ENCODE assay signal across 8 mouse cellular contexts in genomic region chr14:75807800-75808199, GRCm38 (mm10). TPM values are rescaled to one million over a fixed set of nuclear protein-coding genes. Genes with fewer than 3 reads are reported as not detected.
DNase-seq lines count a peak whose midpoint lies in the region; ATAC-seq and TF ChIP-seq lines count a peak whose summit lies in the region.
"Had no signal": no experiment of that assay in that cellular context is flagged by ENCODE, and none has a peak within 500 bp of the region (broad histone marks: within the 10 kb centered on the region; RNA-seq: fewer than 3 reads in every experiment).

No protein-coding gene starts in this region.

- H3K4me3 ChIP-seq in intestine, postnatal 0 days (ENCODE audit: low read depth, low read length): no peak overlapping the region
- no peak overlapping the region for H3K4me3 ChIP-seq in forebrain, embryonic 10.5 days
- H3K4me3 ChIP-seq: midbrain, embryonic 12.5 days had no signal

- no peaks in the 10 kb centered on the region for H3K27me3 ChIP-seq in intestine, postnatal 0 days (replicated peaks; ENCODE audit: control insufficient read depth, insufficient read depth, low read length)
- H3K27me3 ChIP-seq in forebrain, embryonic 10.5 days (ENCODE audit: poor library complexity, severe bottlenecking): no peaks in the 10 kb centered on the region
- H3K27me3 ChIP-seq: midbrain, embryonic 12.5 days had no signal

- WGBS in intestine, postnatal 0 days: 65% methylated on average over 8 of the region's 8 CpGs
- 74% methylated on average over 8 of the region's 8 CpGs for WGBS in forebrain, embryonic 10.5 days

- no peak overlapping the region for H3K4me2 ChIP-seq in intestine, postnatal 0 days (replicated peaks; ENCODE audit: low read depth)
- H3K4me2 ChIP-seq: midbrain, embryonic 12.5 days had no signal

- peak; percentile 76 for ATAC-seq in intestine, postnatal 0 days
- no peak for ATAC-seq in inflammation-experienced regulatory T-cells, adult 6 months

- H3K9ac ChIP-seq in intestine, postnatal 0 days (ENCODE audit: low read depth, low read length): no peak overlapping the region
- H3K9ac ChIP-seq: midbrain, embryonic 12.5 days had no signal

- H3K36me3 ChIP-seq in intestine, postnatal 0 days (ENCODE audit: control insufficient read depth, insufficient read depth): no peaks in the 10 kb centered on the region
- H3K36me3 ChIP-seq in forebrain, embryonic 10.5 days (replicated peaks): no peaks in the 10 kb centered on the region
- H3K36me3 ChIP-seq: midbrain, embryonic 12.5 days had no signal

- no peak for TF ChIP-seq CTCF in intestine, postnatal 0 days (IDR thresholded peaks at IDR 0.05; ENCODE audit: low read depth)

- H3K27ac ChIP-seq in intestine, postnatal 0 days (ENCODE audit: low read depth, low read length): no peak overlapping the region
- H3K27ac ChIP-seq in forebrain, embryonic 10.5 days: no peak overlapping the region
- H3K27ac ChIP-seq: midbrain, embryonic 12.5 days had no signal

- peak; percentile 6 for DNase-seq in retina, postnatal 1 day
- DNase-seq in retina, embryonic 14.5 days (ENCODE audit: low spot score): no peak
- DNase-seq in gastrocnemius, adult 8-10 months (ENCODE audit: low spot score in 2 of 2): peak; percentile 79 to 89
- DNase-seq in forebrain, embryonic 10.5 days (ENCODE audit: extremely low spot score, low spot score): no peak
- no peak for DNase-seq in natural killer cell, adult 2 months (ENCODE audit: low spot score in 2 of 2)

- no peaks in the 10 kb centered on the region for H3K9me3 ChIP-seq in intestine, postnatal 0 days (ENCODE audit: control insufficient read depth)
- no peaks in the 10 kb centered on the region for H3K9me3 ChIP-seq in forebrain, embryonic 10.5 days
- H3K9me3 ChIP-seq: midbrain, embryonic 12.5 days had no signal

- no peaks in the 10 kb centered on the region for H3K4me1 ChIP-seq in intestine, postnatal 0 days (replicated peaks; ENCODE audit: control insufficient read depth, insufficient read depth, low read length)
- peaks cover 6% of the 10 kb centered on the region for H3K4me1 ChIP-seq in forebrain, embryonic 10.5 days
- H3K4me1 ChIP-seq: midbrain, embryonic 12.5 days had no signal

RNA-seq across cellular contexts. Expression of gene Slc25a30, which starts 21.0 kb away (rescaled TPM):
- total RNA-seq in gastrocnemius, adult 8-10 months (2022): 10 to 100 TPM in 1 of 4 experiments, 1 to 10 TPM in 3; 5.9 to 12.2 (median 7.2) TPM
- polyA plus RNA-seq in intestine, postnatal 0 days (2015; fragmentation: Nextera tagmentation; extraction: Ambion mirVana): 2.5 TPM in 2 replicates
- polyA plus RNA-seq in forebrain, embryonic 10.5 days (2016; fragmentation: Nextera tagmentation; extraction: Ambion mirVana): 6.9 and 7.9 TPM in 2 replicates
- polyA plus RNA-seq in inflammation-experienced regulatory T-cells, adult 6 months (2017; shearing (Covaris generic)): 10 to 100 TPM; 19.9 to 22.3 (median 21.9) TPM

RNA-seq across cellular contexts. Expression of gene Tpt1, which starts 37.1 kb away (rescaled TPM):
- total RNA-seq in gastrocnemius, adult 8-10 months (2022): 1,000 to 10,000 TPM; 3,387 to 4,149 (median 3,897) TPM
- polyA plus RNA-seq in intestine, postnatal 0 days (2015; fragmentation: Nextera tagmentation; extraction: Ambion mirVana): 1,212 and 1,295 TPM in 2 replicates
- 885 and 915 TPM in 2 replicates for polyA plus RNA-seq in forebrain, embryonic 10.5 days (2016; fragmentation: Nextera tagmentation; extraction: Ambion mirVana)
- 1,000 to 10,000 TPM; 1,603 to 2,042 (median 1,729) TPM for polyA plus RNA-seq in inflammation-experienced regulatory T-cells, adult 6 months (2017; shearing (Covaris generic))

RNA-seq across cellular contexts. Expression of gene Cog3, which starts 53.5 kb away (rescaled TPM):
- 1 to 10 TPM; 7.3 to 8.8 (median 8.6) TPM for total RNA-seq in gastrocnemius, adult 8-10 months (2022)
- polyA plus RNA-seq in intestine, postnatal 0 days (2015; fragmentation: Nextera tagmentation; extraction: Ambion mirVana): 9.2 TPM in 2 replicates
- polyA plus RNA-seq in forebrain, embryonic 10.5 days (2016; fragmentation: Nextera tagmentation; extraction: Ambion mirVana): 17.7 and 18.6 TPM in 2 replicates
- 10 to 100 TPM in 1 of 3 experiments, 1 to 10 TPM in 2; 8.5 to 10.1 (median 8.6) TPM for polyA plus RNA-seq in inflammation-experienced regulatory T-cells, adult 6 months (2017; shearing (Covaris generic))

Comparison
In these comparisons a context has a peak if more than half of its experiments do, and no peak if none do; other contexts are left out.
1. DNase-seq: peak in retina, postnatal 1 day (single experiment) and gastrocnemius, adult 8-10 months (2 of 2); none in retina, embryonic 14.5 days (single experiment), forebrain, embryonic 10.5 days (single experiment) and natural killer cell, adult 2 months (0 of 2).